Mouse (Mus musculus) erythroblast, embryonic 14.5 days (primary cell): ENCODE results near the gene Tmem135.

Source experiments
- GATA1 ChIP-seq: IDR thresholded peaks from 2 replicates; pipeline ENCODE4 v1.6.1; 2012; ENCODE audit warnings: low read length, inconsistent platforms, mixed read lengths
- TAL1 ChIP-seq: IDR thresholded peaks from 3 replicates; pipeline ENCODE4 v1.6.1; 2012; ENCODE audit warnings: low read length, inconsistent platforms, mixed read lengths

- TF ChIP-seq GATA1 (no peak), TAL1 (no peak)
Observed at GRCm38 (mm10) chr7:89404734-89405440, 865 bp upstream of the Tmem135 start.
